Mouse (Mus musculus) CH12.LX (cell line): ENCODE data around the gene Gm20388. TPM values are rescaled to one million over a fixed set of nuclear protein-coding genes. Genes with fewer than 3 reads are reported as not detected.
A peak's percentile ranks its signal among the peaks of the same experiment; 100 is the strongest.

ENCODE experiments used
- DNase-seq: peaks from one replicate; pipeline ENCODE4 v3.0.0-alpha.2; 2013; ENCODE audit errors: extremely low read depth
- H3K27ac ChIP-seq: 2 replicates; pipeline ENCODE4 v1.5.1; 2012; ENCODE audit warnings: low read depth, mild to moderate bottlenecking, control low read depth, moderate library complexity; ENCODE audit not compliant: insufficient read depth
- H3K27me3 ChIP-seq: replicated peaks from 2 replicates; pipeline ENCODE3; 2012; ENCODE audit warnings: inconsistent platforms
- H3K36me3 ChIP-seq, 2 experiments: replicated peaks in 1 of 2; 2 replicates each; pipeline versions ENCODE3 to v1.6.1; 2012; ENCODE audit warnings: inconsistent platforms in 1 of 2, low read length in 1 of 2, mild to moderate bottlenecking in 1 of 2, mixed read lengths in 1 of 2, moderate library complexity in 1 of 2; ENCODE audit not compliant: control insufficient read depth in 1 of 2, insufficient read depth in 1 of 2
- H3K4me1 ChIP-seq, 2 experiments: 2 replicates each; pipeline ENCODE4 v1.6.1; 2012; ENCODE audit warnings: inconsistent platforms in 1 of 2, moderate library complexity in 1 of 2; ENCODE audit not compliant: insufficient read depth in 2 of 2, control insufficient read depth in 1 of 2
- H3K4me2 ChIP-seq: 2 replicates; pipeline ENCODE4 v1.6.1; 2012; ENCODE audit warnings: low read depth, mild to moderate bottlenecking, control low read depth; ENCODE audit not compliant: poor library complexity, insufficient read depth, severe bottlenecking
- H3K4me3 ChIP-seq, 3 experiments: fragments of 150-350 bp in 1 of 3; sonication (generic) in 1 of 3; replicated peaks in 1 of 3; 2 replicates each; pipeline versions ENCODE3 to v1.5.1; 2011 to 2012; ENCODE audit warnings: low read depth in 2 of 3, low read length in 2 of 3, mild to moderate bottlenecking in 2 of 3, moderate library complexity in 2 of 3, control low read depth in 1 of 3, improper control_type of control experiment in 1 of 3, inconsistent platforms in 1 of 3, mixed read lengths in 1 of 3; ENCODE audit not compliant: poor library complexity in 1 of 3
- H3K79me2 ChIP-seq: replicated peaks from 2 replicates; pipeline ENCODE4 v1.6.1; 2012; ENCODE audit warnings: mild to moderate bottlenecking, moderate library complexity; ENCODE audit not compliant: control insufficient read depth, poor library complexity, insufficient read depth, severe bottlenecking; ENCODE audit errors: extremely low read depth
- H3K9ac ChIP-seq: 2 replicates; pipeline ENCODE4 v1.6.1; 2012; ENCODE audit warnings: low read depth, mild to moderate bottlenecking, control low read depth, moderate library complexity; ENCODE audit not compliant: insufficient read depth
- H3K9me3 ChIP-seq: replicated peaks from 2 replicates; pipeline ENCODE3; 2012; ENCODE audit warnings: low read length, inconsistent platforms, mixed read lengths
- BHLHE40 ChIP-seq: IDR thresholded peaks from 2 replicates; pipeline ENCODE4 v1.6.1; 2011; ENCODE audit warnings: mild to moderate bottlenecking, low read depth, low read length, improper control_type of control experiment
- CHD2 ChIP-seq: IDR thresholded peaks from 2 replicates; pipeline ENCODE4 v1.6.1; 2011; ENCODE audit warnings: low read length, improper control_type of control experiment
- EP300 ChIP-seq: IDR thresholded peaks from 2 replicates; pipeline ENCODE4 v1.6.1; 2011; ENCODE audit warnings: low read length, improper control_type of control experiment
- ETS1 ChIP-seq: conservative IDR thresholded peaks from 2 replicates; pipeline ENCODE4 v1.6.1; 2012; ENCODE audit warnings: low read depth, mild to moderate bottlenecking, inconsistent platforms, low read length, improper control_type of control experiment, moderate library complexity
- IRF4 ChIP-seq: IDR thresholded peaks from 2 replicates; pipeline ENCODE4 v1.6.1; 2014; ENCODE audit warnings: low read depth, mild to moderate bottlenecking, inconsistent platforms, low read length, improper control_type of control experiment
- JUN ChIP-seq: IDR thresholded peaks from 2 replicates; pipeline ENCODE4 v1.6.1; 2011; ENCODE audit warnings: low read depth, mild to moderate bottlenecking, low read length, improper control_type of control experiment, moderate library complexity; ENCODE audit not compliant: insufficient read depth
- JUND ChIP-seq: conservative IDR thresholded peaks from 2 replicates; pipeline ENCODE4 v1.6.1; 2011; ENCODE audit warnings: low read depth, low read length, improper control_type of control experiment
- KAT2A ChIP-seq: IDR thresholded peaks from 2 replicates; pipeline ENCODE4 v1.6.1; 2012; ENCODE audit warnings: low read length, improper control_type of control experiment, inconsistent platforms; ENCODE audit not compliant: insufficient replicate concordance
- MAFK ChIP-seq: IDR thresholded peaks from 2 replicates; pipeline ENCODE4 v1.6.1; 2011; ENCODE audit warnings: low read length, improper control_type of control experiment; ENCODE audit not compliant: insufficient replicate concordance
- MAZ ChIP-seq: IDR thresholded peaks from 2 replicates; pipeline ENCODE4 v1.6.1; 2012; ENCODE audit warnings: low read depth, mild to moderate bottlenecking, inconsistent platforms, low read length, improper control_type of control experiment, moderate library complexity
- MEF2A ChIP-seq: IDR thresholded peaks from 2 replicates; pipeline ENCODE4 v1.6.1; 2014; ENCODE audit warnings: low read depth, mild to moderate bottlenecking, inconsistent platforms, low read length, improper control_type of control experiment, borderline replicate concordance
- MYC ChIP-seq: IDR thresholded peaks from 2 replicates; pipeline ENCODE4 v1.6.1; 2011; ENCODE audit warnings: low read depth, mild to moderate bottlenecking, improper control_type of control experiment, low read length
- PAX5 ChIP-seq: IDR thresholded peaks from 2 replicates; pipeline ENCODE4 v1.6.1; 2012; ENCODE audit warnings: low read length, inconsistent platforms, mixed read lengths
- POLR2A ChIP-seq: IDR thresholded peaks from 2 replicates; pipeline ENCODE4 v1.6.1; 2011; ENCODE audit warnings: low read depth, mild to moderate bottlenecking, improper control_type of control experiment, low read length
- POLR2AphosphoS2 ChIP-seq: IDR thresholded peaks from 2 replicates; pipeline ENCODE4 v1.6.1; 2011; ENCODE audit warnings: low read depth, low read length, improper control_type of control experiment
- RAD21 ChIP-seq: IDR thresholded peaks from 2 replicates; pipeline ENCODE4 v1.6.1; 2011; ENCODE audit warnings: low read depth, mild to moderate bottlenecking, low read length, improper control_type of control experiment, moderate library complexity
- RCOR1 ChIP-seq: conservative IDR thresholded peaks from 2 replicates; pipeline ENCODE4 v1.6.1; 2012; ENCODE audit warnings: low read depth, mild to moderate bottlenecking, inconsistent platforms, low read length, improper control_type of control experiment
- SIN3A ChIP-seq: IDR thresholded peaks from 2 replicates; pipeline ENCODE4 v1.6.1; 2012; ENCODE audit warnings: low read length, improper control_type of control experiment, inconsistent platforms
- SMC3 ChIP-seq: IDR thresholded peaks from 2 replicates; pipeline ENCODE4 v1.6.1; 2011; ENCODE audit warnings: low read depth, low read length, improper control_type of control experiment
- TCF12 ChIP-seq: IDR thresholded peaks from 2 replicates; pipeline ENCODE4 v1.6.1; 2014; ENCODE audit warnings: low read depth, mild to moderate bottlenecking, inconsistent platforms, low read length, improper control_type of control experiment
- ZC3H11A ChIP-seq: IDR thresholded peaks from 2 replicates; pipeline ENCODE4 v1.6.1; 2012; ENCODE audit warnings: low read depth, mild to moderate bottlenecking, inconsistent platforms, low read length, improper control_type of control experiment
- ZNF384 ChIP-seq: IDR thresholded peaks from 2 replicates; pipeline ENCODE4 v1.6.1; 2012; ENCODE audit warnings: low read depth, low read length, improper control_type of control experiment, inconsistent platforms
- dilution Hi-C: fragments of 300-500 bp; cut with MboI; formaldehyde crosslinking; loops from 2 replicates; pipeline ENCODE4 v1.14.3; 2020; ENCODE audit warnings: low sequenced_read_pairs; ENCODE audit not compliant: extremely low pct_unique_long_range_greater_than_20kb, extremely low pct_ligation_motif_present
- in situ Hi-C: fragments of 300-500 bp; cut with MboI; formaldehyde crosslinking; loops from 3 replicates; pipeline ENCODE4 v1.14.3; 2019; ENCODE audit warnings: low sequenced_read_pairs, low pct_ligation_motif_present, low pct_unique_long_range_greater_than_20kb, mixed read lengths
- polyA plus RNA-seq: library from polyadenylated mRNA; unstranded; fragments of >175 nt; gene quantifications from 2 replicates; pipeline ENCODE4 v1.2.1, GENCODE M21; 2012; ENCODE audit warnings: low read depth; ENCODE audit not compliant: insufficient read length
- total RNA-seq, 2 experiments: library from RNA; depleted of rRNA; stranded (reverse); fragments of 300-350 nt in 1 of 2; fragments of >200 nt in 1 of 2; gene quantifications; 2 replicates each; pipeline ENCODE4 v1.2.3; 2012 to 2014

Gm20388 gene
- total and polyA plus RNA-seq, 3 experiments, result 14.8 to 26.3 (median 22.2) TPM

DNA sequence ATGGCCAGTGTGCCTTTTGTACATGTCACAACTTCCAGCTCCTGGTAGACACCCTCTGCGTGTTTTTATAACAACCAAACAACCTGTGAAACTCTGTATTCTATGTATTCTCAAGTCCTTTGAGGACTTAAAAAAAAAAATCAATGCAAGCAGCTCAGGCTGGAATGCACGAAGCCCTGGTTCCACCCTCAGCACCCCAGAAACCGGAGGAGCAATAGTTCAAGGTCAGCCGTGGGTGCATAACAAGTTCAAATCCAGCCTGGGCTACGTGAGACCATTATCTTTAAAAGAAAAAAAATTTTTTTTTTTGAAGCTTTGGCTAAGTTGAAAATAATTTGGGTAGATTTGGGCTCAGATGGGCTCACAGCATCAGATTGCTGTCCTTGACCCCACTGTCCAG, 353.2 kb downstream of the Gm20388 start:
- H3K27me3 ChIP-seq, result peaks cover 16% of the 10 kb centered on the region
- H3K27ac ChIP-seq, result no peak overlapping the region
- no peak overlapping the region for H3K4me2 ChIP-seq
- H3K79me2 ChIP-seq, result no peaks in the 10 kb centered on the region
- no peaks in the 10 kb centered on the region for H3K36me3 ChIP-seq
- H3K9me3 ChIP-seq, result no peaks in the 10 kb centered on the region
- no peak overlapping the region for H3K9ac ChIP-seq
- dilution Hi-C loops (no loop called here), in situ Hi-C loops (no loop called here)
- H3K4me1 ChIP-seq, result peaks cover 14 to 47% of the 10 kb centered on the region in 2 experiments
- TF ChIP-seq ZC3H11A, result no peak
- no peak for TF ChIP-seq EP300
- TF ChIP-seq BHLHE40, result no peak
- TF ChIP-seq, all 38 proteins: peak for 0
- DNase-seq, result no peak
- no peak overlapping the region for H3K4me3 ChIP-seq

DNA sequence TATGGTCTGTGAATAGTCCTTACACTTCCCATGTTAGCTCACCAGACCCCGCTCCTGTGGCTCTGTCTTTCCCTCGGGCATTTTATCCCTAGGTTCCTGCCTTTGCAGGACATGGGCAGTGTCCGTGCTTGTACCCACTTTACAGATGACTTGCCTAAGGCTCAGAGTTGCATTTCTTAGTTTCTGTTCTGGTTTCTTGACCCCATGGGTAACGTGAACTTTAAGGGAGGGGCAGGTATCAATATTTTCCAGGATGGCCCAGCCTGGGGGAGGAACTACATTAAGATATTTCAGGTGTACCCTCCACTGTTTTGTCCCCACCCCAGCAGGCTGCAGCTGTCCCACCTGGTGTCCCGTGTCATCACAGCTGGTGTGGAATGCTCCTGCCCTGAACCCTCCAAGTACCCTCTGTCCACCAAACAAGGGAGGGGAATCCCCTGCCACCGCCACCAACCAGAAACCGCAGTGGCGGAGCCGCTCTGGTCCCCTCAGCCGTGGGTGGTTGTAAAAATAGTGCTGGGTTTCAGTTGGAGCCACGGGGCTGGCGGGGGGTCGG, 353.8 kb downstream of the Gm20388 start:
- H3K9ac ChIP-seq, result no peak overlapping the region
- H3K4me1 ChIP-seq, result peaks cover 14 to 51% of the 10 kb centered on the region in 2 experiments
- H3K4me2 ChIP-seq, result peak overlapping the region; percentile 92
- DNase-seq, result peak; percentile 52
- no peaks in the 10 kb centered on the region for H3K36me3 ChIP-seq
- peak overlapping the region in 2 of 3 experiments; percentile 9 to 18 for H3K4me3 ChIP-seq
- no peak overlapping the region for H3K27ac ChIP-seq
- no peaks in the 10 kb centered on the region for H3K79me2 ChIP-seq
- H3K9me3 ChIP-seq, result no peaks in the 10 kb centered on the region
- dilution Hi-C loops (no loop called here), in situ Hi-C loops (no loop called here)
- H3K27me3 ChIP-seq, result peaks cover 17% of the 10 kb centered on the region
- TF ChIP-seq SMC3 (no peak), POLR2A (no peak), ETS1 (peak; percentile 85), PAX5 (no peak), EP300 (peak; percentile 77), ZNF384 (no peak), JUN (0 out of 2 replicates have a peak, but pooled peaks have one; percentile 10), MAFK (peak; percentile 71), IRF4 (peak; percentile 90), MYC (0 out of 2 replicates have a peak, but pooled peaks have one; percentile 9), KAT2A (no peak), MEF2A (peak; percentile 92), RCOR1 (peak; percentile 81), SIN3A (peak; percentile 66; the same call in 1 of the 2 replicates), JUND (0 out of 2 replicates have a peak, but pooled peaks have one; percentile 23), MAZ (0 out of 2 replicates have a peak, but pooled peaks have one; percentile 87), BHLHE40 (peak; percentile 79), CHD2 (peak; percentile 47), POLR2AphosphoS2 (no peak), TCF12 (peak; percentile 98), RAD21 (no peak; the same call in none of the 2 replicates)
